Mouse (Mus musculus): Measurements from ENCODE around the gene Dlgap5.

Gene Dlgap5

GRCm38 (mm10) chr14:47395462-47396026 lies 22.7 kb downstream of the Dlgap5 start:
- DNase-seq (ENCODE audit: low read depth, low spot score): no peak

GRCm38 (mm10) chr14:47395007-47395406 lies 23.2 kb downstream of the Dlgap5 start:
- DNase-seq (ENCODE audit: low read depth, low spot score): no peak

GRCm38 (mm10) chr14:47393354-47394094 lies 24.7 kb downstream of the Dlgap5 start:
- no peak for DNase-seq (ENCODE audit: low read depth, low spot score)

- DNase-seq (ENCODE audit: low read depth, low spot score): no peak
These were observed 32.1 kb downstream of the Dlgap5 start for GRCm38 (mm10) chr14:47386125-47386524.

- no peak for DNase-seq (ENCODE audit: low read depth, low spot score)
These were observed 33.6 kb downstream of the Dlgap5 start for GRCm38 (mm10) chr14:47384653-47385052.

- no peak for DNase-seq (ENCODE audit: low read depth, low spot score)
These were observed 34.3 kb downstream of the Dlgap5 start for GRCm38 (mm10) chr14:47383911-47384310.

- DNase-seq (ENCODE audit: low read depth, low spot score): no peak
These were observed 39.9 kb downstream of the Dlgap5 start for GRCm38 (mm10) chr14:47378336-47378735.

GRCm38 (mm10) chr14:47376526-47376925 lies 41.7 kb downstream of the Dlgap5 start:
- DNase-seq (ENCODE audit: low read depth, low spot score): no peak

- no peak for DNase-seq (ENCODE audit: low read depth, low spot score)
These were observed 44.2 kb downstream of the Dlgap5 start for GRCm38 (mm10) chr14:47373728-47374678.

GRCm38 (mm10) chr14:47371689-47372088 lies 46.5 kb downstream of the Dlgap5 start:
- DNase-seq (ENCODE audit: low read depth, low spot score): no peak

- no peak for DNase-seq (ENCODE audit: low read depth, low spot score)
These were observed 47.4 kb downstream of the Dlgap5 start for GRCm38 (mm10) chr14:47370790-47371189.

GRCm38 (mm10) chr14:47369741-47370140 lies 48.5 kb downstream of the Dlgap5 start:
- DNase-seq (ENCODE audit: low read depth, low spot score): no peak

- DNase-seq (ENCODE audit: low read depth, low spot score): peak; percentile 39
These were observed 50.7 kb downstream of the Dlgap5 start, which contains the start of gene Lgals3 for GRCm38 (mm10) chr14:47367461-47367860. TSS of gene Lgals3 (plus strand) at chr14:47367751.

- DNase-seq (ENCODE audit: low read depth, low spot score): no peak
These were observed 51.3 kb downstream of the Dlgap5 start for GRCm38 (mm10) chr14:47366881-47367321.

- DNase-seq (ENCODE audit: low read depth, low spot score): peak; percentile 27
These were observed 53.3 kb downstream of the Dlgap5 start for GRCm38 (mm10) chr14:47364742-47365449.

- no peak for DNase-seq (ENCODE audit: low read depth, low spot score)
These were observed 56.3 kb downstream of the Dlgap5 start for GRCm38 (mm10) chr14:47361899-47362298.

GRCm38 (mm10) chr14:47361418-47361817 lies 56.8 kb downstream of the Dlgap5 start:
- no peak for DNase-seq (ENCODE audit: low read depth, low spot score)

GRCm38 (mm10) chr14:47359610-47360009 lies 58.6 kb downstream of the Dlgap5 start:
- DNase-seq (ENCODE audit: low read depth, low spot score): no peak

GRCm38 (mm10) chr14:47356622-47357021 lies 61.6 kb downstream of the Dlgap5 start:
- no peak for DNase-seq (ENCODE audit: low read depth, low spot score)

- DNase-seq (ENCODE audit: low read depth, low spot score): no peak
These were observed 63.3 kb downstream of the Dlgap5 start for GRCm38 (mm10) chr14:47354948-47355347.

GRCm38 (mm10) chr14:47354111-47354577 lies 64.1 kb downstream of the Dlgap5 start:
- DNase-seq (ENCODE audit: low read depth, low spot score): no peak
